18 mouse cellular contexts compared by ENCODE assay signal in the genomic region with DNA sequence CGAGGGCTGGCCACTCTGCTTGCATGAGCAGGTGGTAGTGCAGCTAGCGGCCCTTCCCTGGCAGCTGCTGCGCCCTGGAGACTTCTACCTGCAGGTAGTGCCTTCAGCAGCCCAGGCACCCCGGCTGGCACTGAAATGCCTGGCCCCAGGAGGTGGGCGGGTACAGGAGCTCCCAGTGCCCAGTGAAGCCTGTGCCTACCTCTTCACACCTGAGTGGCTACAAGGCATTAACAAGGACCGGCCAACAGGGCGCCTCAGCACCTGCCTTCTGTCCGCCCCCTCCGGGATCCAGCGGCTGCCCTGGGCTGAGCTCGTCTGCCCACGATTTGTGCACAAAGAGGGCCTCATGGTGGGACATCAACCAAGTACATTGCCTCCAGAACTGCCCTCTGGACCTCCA. TPM values are rescaled to one million over a fixed set of nuclear protein-coding genes. Genes with fewer than 3 reads are reported as not detected.
A peak's percentile ranks its signal among the peaks of the same experiment; 100 is the strongest.
DNase-seq lines count a peak whose midpoint lies in the region; ATAC-seq and TF ChIP-seq lines count a peak whose summit lies in the region.
"Had no signal": no experiment of that assay in that cellular context is flagged by ENCODE, and none has a peak within 500 bp of the region (broad histone marks: within the 10 kb centered on the region; RNA-seq: fewer than 3 reads in every experiment).

No protein-coding gene starts in this region.

- H3K27ac ChIP-seq in kidney, embryonic 16.5 days (ENCODE audit: low read length): 0 out of 2 replicates have a peak overlapping the region, but pooled peaks have one; percentile 36
- H3K27ac ChIP-seq in stomach, postnatal 0 days (replicated peaks): no peak overlapping the region
- H3K27ac ChIP-seq: heart, adult 2 months; limb, embryonic 12.5 days had no signal

- no peak overlapping the region for H3K4me3 ChIP-seq in kidney, embryonic 16.5 days (ENCODE audit: low read length)
- no peak overlapping the region for H3K4me3 ChIP-seq in stomach, postnatal 0 days (ENCODE audit: low read depth, low read length)
- H3K4me3 ChIP-seq: erythroblast, embryonic 14.5 days; heart, adult 2 months; limb, embryonic 12.5 days had no signal

- peak; percentile 91 for DNase-seq in heart, adult 11 months
- no peak for DNase-seq in heart, adult 18-20 months
- DNase-seq in thymus, postnatal 4 days: peak; percentile 32
- DNase-seq in thymus, postnatal 0 days (ENCODE audit: low spot score): no peak
- DNase-seq in stomach, postnatal 0 days (ENCODE audit: low spot score): peak; percentile 16
- no peak for DNase-seq in ovary, postnatal 36 days (ENCODE audit: low spot score)
- no peak for DNase-seq in retina, postnatal 1 day
- DNase-seq: adrenal gland, postnatal 10 days; lung, postnatal 10 days had no signal

- WGBS in kidney, embryonic 16.5 days: 54% methylated on average over 12 of the region's 12 CpGs
- WGBS in stomach, postnatal 0 days: 78% methylated on average over 12 of the region's 12 CpGs

- no peak overlapping the region for H3K9ac ChIP-seq in kidney, embryonic 16.5 days (replicated peaks; ENCODE audit: low read length)
- no peak overlapping the region for H3K9ac ChIP-seq in stomach, postnatal 0 days (ENCODE audit: low read length)

- no peaks in the 10 kb centered on the region for H3K9me3 ChIP-seq in kidney, embryonic 16.5 days (ENCODE audit: low read length)
- no peaks in the 10 kb centered on the region for H3K9me3 ChIP-seq in stomach, postnatal 0 days (ENCODE audit: control insufficient read depth, low read length)
- H3K9me3 ChIP-seq: limb, embryonic 12.5 days had no signal

- no peak overlapping the region for H3K4me2 ChIP-seq in kidney, embryonic 16.5 days (replicated peaks; ENCODE audit: low read depth, low read length)
- no peak overlapping the region for H3K4me2 ChIP-seq in stomach, postnatal 0 days (replicated peaks; ENCODE audit: low read depth)
- H3K4me2 ChIP-seq: limb, embryonic 12.5 days had no signal

- ATAC-seq in kidney, embryonic 16.5 days (ENCODE audit: low FRiP score, low TSS enrichment): peak; percentile 24
- no peak for ATAC-seq in stomach, postnatal 0 days (ENCODE audit: low FRiP score, low TSS enrichment)

- no peak for TF ChIP-seq CTCF in stomach, postnatal 0 days (IDR thresholded peaks at IDR 0.05; ENCODE audit: low read depth)

- H3K27me3 ChIP-seq in kidney, embryonic 16.5 days (ENCODE audit: insufficient read depth, low read length): no peaks in the 10 kb centered on the region
- no peaks in the 10 kb centered on the region for H3K27me3 ChIP-seq in stomach, postnatal 0 days (ENCODE audit: control insufficient read depth, insufficient read depth, low read length)
- H3K27me3 ChIP-seq: limb, embryonic 12.5 days had no signal

- peaks cover 56% of the 10 kb centered on the region for H3K36me3 ChIP-seq in kidney, embryonic 16.5 days (ENCODE audit: insufficient read depth, low read length)
- peaks cover 8% of the 10 kb centered on the region; the same call in 1 of the 2 replicates for H3K36me3 ChIP-seq in stomach, postnatal 0 days (ENCODE audit: control insufficient read depth, insufficient read depth, low read length)

- peaks cover 23% of the 10 kb centered on the region for H3K4me1 ChIP-seq in kidney, embryonic 16.5 days (ENCODE audit: insufficient read depth, low read length)
- peaks cover 2% of the 10 kb centered on the region; the same call in 1 of the 2 replicates for H3K4me1 ChIP-seq in stomach, postnatal 0 days (replicated peaks; ENCODE audit: control insufficient read depth, insufficient read depth)

- TF ChIP-seq EP300 in stomach, postnatal 0 days (optimal IDR thresholded peaks at IDR 0.05): no peak

RNA-seq across cellular contexts. Expression of gene Arhgef40, which starts 4.2 kb away (rescaled TPM):
- total RNA-seq in heart, adult 18-20 months (2021): 10 to 100 TPM; 24.1 to 25.2 TPM
- 26.9 and 27.0 TPM in 2 replicates for polyA plus RNA-seq in thymus, postnatal 0 days (2015; fragmentation: Nextera tagmentation; extraction: Ambion mirVana)
- polyA plus RNA-seq in kidney, embryonic 16.5 days (2015; fragmentation: Nextera tagmentation; extraction: Ambion mirVana): 92.1 and 97.8 TPM in 2 replicates
- polyA plus RNA-seq in stomach, postnatal 0 days (2015; fragmentation: Nextera tagmentation; extraction: Ambion mirVana): 32.9 and 36.4 TPM in 2 replicates

RNA-seq across cellular contexts. Expression of gene Tmem253, which starts 26.7 kb away (rescaled TPM):
- 1 to 10 TPM; 2.9 to 3.2 TPM for total RNA-seq in heart, adult 18-20 months (2021)
- 0.90 and 1.5 TPM in 2 replicates for polyA plus RNA-seq in thymus, postnatal 0 days (2015; fragmentation: Nextera tagmentation; extraction: Ambion mirVana)
- 1.0 and 1.6 TPM in 2 replicates for polyA plus RNA-seq in kidney, embryonic 16.5 days (2015; fragmentation: Nextera tagmentation; extraction: Ambion mirVana)
- polyA plus RNA-seq in stomach, postnatal 0 days (2015; fragmentation: Nextera tagmentation; extraction: Ambion mirVana): 4.6 and 4.9 TPM in 2 replicates
- total RNA-seq: hematopoietic stem cell, adult 5-6 weeks; midbrain, postnatal 0 days had no signal
- polyA plus RNA-seq: erythroblast, embryonic 14.5 days had no signal

RNA-seq across cellular contexts. Expression of gene Zfp219, which starts 31.8 kb away (rescaled TPM):
- 10 to 100 TPM; 22.3 to 23.4 TPM for total RNA-seq in heart, adult 18-20 months (2021)
- 40.7 and 44.5 TPM in 2 replicates for polyA plus RNA-seq in thymus, postnatal 0 days (2015; fragmentation: Nextera tagmentation; extraction: Ambion mirVana)
- polyA plus RNA-seq in kidney, embryonic 16.5 days (2015; fragmentation: Nextera tagmentation; extraction: Ambion mirVana): 38.9 and 39.2 TPM in 2 replicates
- polyA plus RNA-seq in stomach, postnatal 0 days (2015; fragmentation: Nextera tagmentation; extraction: Ambion mirVana): 18.1 and 18.5 TPM in 2 replicates

RNA-seq across cellular contexts. Expression of gene Olfr221, which starts 53.5 kb away (rescaled TPM):
- total RNA-seq in heart, adult 18-20 months (2021): not detected
- polyA plus RNA-seq in thymus, postnatal 0 days (2015; fragmentation: Nextera tagmentation; extraction: Ambion mirVana): not detected in 2 replicates
- polyA plus RNA-seq in kidney, embryonic 16.5 days (2015; fragmentation: Nextera tagmentation; extraction: Ambion mirVana): not detected in 2 replicates
- not detected in 2 replicates for polyA plus RNA-seq in stomach, postnatal 0 days (2015; fragmentation: Nextera tagmentation; extraction: Ambion mirVana)
- total RNA-seq: adrenal gland, postnatal 10 days; heart, adult 2 months; hematopoietic stem cell, adult 5-6 weeks; layer of hippocampus, postnatal 10 days; midbrain, postnatal 0 days had no signal
- polyA plus RNA-seq: cortical plate, adult 2 months; erythroblast, embryonic 14.5 days; heart, adult 2 months; limb, embryonic 12.5 days; midbrain, postnatal 0 days; small intestine, adult 2 months had no signal

Comparison
In these comparisons a context has a peak if more than half of its experiments do, and no peak if none do; other contexts are left out.
1. DNase-seq: peak in heart, adult 11 months (single experiment), thymus, postnatal 4 days (single experiment) and stomach, postnatal 0 days (single experiment); none in heart, adult 18-20 months (0 of 2), thymus, postnatal 0 days (single experiment), ovary, postnatal 36 days (single experiment) and retina, postnatal 1 day (single experiment).